Mouse (Mus musculus) lung, postnatal 4 days (tissue): ENCODE measurements at regions not wholly inside any gene's neighbourhood (a gene's known extent, or its start where the extent isn't known, plus 50 kb on each side); places are given as distances from the start of the nearest gene placed in this dataset.
A peak's percentile ranks its signal among the peaks of the same experiment; 100 is the strongest.
"Not testable (repeated sequence)": the region's sequence is repeated elsewhere in the genome, so short reads cannot be mapped to it uniquely, and the experiment has no call there.

ENCODE experiments used
- DNase-seq, 2 experiments: peaks; one replicate each; pipeline ENCODE4 v3.0.0; 2021

DNA sequence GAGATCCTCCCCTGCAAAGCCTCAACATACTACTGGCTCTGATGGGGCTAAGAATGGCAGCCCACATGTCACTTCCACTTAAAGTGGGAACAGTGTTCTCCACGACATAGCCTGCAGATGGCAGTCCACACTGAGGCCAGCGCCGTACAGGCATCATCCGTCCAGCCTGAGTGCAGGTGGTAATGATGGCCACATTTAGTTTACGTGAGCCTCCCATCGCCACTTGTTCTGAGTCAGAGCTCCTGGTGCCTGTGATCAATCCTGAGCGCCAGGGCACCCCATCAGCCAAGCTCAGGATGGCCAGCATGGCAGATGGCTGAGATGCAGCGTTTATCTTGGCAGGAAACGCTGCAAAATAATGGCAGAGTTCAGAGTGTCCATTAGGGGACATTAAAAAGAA is 159.6 kb downstream of the Adgrd1 start:
- no peak for DNase-seq

DNA sequence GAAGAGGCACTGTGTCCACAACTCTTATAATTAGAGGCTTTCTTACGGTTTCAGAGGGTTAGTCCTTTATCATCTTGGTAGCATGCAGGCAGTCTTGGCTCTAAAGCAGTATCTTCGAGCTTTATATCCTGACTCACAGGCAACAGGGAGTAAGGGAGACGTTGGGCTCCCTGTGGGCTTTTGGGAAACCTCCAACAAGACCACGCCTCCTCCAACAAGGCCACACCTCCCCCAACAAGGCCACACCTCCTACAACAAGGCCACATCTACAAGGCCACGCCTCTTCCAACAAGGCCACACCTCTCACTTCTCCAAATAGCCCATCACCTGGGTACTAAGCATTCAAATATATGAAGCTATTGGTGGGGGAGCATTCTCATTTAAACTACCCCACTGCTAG is 160.7 kb downstream of the Adgrd1 start:
- no peak for DNase-seq

DNA sequence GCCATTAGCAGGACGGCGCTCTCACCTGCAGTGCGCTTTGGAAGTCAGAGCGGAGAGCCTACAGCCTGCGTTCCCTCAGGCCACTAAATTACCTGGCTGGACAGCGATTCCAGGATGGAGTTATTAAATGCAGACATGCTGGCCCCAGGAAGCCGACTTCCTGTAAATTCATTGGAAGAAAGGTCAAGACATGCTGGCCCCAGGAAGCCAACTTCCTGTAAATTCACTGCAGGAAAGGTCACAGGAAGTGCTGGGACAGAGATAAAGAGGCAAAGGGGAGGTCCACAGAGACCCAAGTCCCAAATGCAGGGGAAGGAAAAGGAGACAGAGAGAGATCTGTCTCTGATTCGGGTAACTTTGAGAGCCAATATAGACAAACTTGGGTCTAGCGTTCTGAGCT is 164.1 kb downstream of the Adgrd1 start:
- peak; percentile 32 to 53 for DNase-seq

DNA sequence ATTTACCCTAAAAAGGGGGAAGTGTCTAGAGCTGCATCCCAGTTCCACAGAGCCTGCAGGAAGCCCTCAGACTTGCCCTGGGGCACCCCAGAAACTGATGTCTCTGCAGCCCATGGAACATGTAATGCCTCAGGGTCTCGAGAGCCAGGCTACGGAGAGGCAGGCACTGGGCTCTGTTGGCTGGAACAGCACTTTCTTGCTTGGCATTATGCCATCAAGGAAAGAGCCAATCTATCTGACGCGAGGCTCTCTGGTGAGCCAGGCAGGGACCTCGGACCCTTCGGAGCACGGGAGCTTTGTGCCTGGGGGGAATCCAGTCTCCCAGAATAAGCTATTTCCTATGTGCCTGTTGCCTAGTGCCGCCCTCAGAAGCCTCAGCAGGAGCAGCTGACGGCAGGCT is 166.6 kb downstream of the Adgrd1 start:
- peak in 1 of 2 experiments; percentile 25 for DNase-seq

DNA sequence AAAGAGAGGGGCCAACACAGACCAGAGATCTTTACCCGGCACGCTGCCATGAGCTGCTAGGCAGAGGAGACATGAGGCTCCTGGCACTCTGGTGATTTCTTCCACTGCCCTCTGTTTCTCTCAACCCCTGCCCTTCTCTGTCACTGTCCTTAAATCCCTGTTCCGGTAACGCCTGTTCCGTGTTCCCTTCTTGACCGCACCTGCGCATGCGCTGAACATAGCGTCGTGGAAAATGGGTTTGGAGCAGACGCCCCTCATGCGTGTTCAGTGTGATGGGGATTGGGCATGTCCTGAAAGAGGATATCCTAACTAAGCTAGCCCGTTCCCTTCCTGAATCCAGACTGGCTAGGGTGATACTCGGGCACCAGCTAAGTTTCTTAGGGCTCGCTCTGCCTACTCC is 167.8 kb downstream of the Adgrd1 start:
- DNase-seq: no peak

DNA sequence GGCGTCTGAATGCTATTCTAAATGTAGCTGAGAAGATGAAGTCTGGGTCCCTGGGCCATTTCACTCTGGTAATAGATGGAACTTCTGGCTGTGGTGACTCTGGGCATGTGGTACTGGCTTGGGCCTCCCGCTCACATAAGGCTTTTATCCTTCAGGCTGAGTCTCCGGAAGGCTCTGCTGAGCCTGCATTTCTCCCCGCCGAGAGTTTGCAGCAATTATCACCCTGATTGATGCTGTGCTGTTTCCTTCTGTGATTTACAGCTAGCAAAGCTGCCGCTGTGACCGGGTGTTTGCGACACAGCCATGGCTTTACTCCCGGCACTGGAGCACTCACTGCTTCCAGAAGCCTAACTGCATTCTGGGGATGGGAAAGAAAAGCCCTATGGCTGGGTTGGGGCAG is 171.9 kb downstream of the Adgrd1 start:
- no peak for DNase-seq

DNA sequence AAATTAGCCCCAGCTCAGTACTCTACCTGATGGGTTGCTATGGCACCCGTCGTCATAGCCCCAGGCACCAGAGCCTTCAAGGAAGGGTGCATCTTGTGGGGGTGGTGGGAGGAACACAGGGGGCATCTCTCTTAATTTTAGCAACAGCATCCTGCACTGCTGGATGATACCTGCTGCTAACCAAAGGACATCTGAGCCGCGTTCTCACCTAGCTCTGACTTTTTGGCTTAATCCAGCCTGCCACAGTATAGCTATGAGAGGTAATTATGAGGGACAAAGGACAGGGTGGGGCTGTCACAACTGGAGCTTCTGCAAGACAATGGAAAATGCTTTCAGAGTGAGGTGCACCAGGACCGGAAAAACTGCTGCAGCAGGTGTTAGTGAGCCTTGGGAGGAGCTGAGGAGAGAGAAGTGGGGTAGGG is 173.5 kb downstream of the Adgrd1 start:
- DNase-seq: no peak

DNA sequence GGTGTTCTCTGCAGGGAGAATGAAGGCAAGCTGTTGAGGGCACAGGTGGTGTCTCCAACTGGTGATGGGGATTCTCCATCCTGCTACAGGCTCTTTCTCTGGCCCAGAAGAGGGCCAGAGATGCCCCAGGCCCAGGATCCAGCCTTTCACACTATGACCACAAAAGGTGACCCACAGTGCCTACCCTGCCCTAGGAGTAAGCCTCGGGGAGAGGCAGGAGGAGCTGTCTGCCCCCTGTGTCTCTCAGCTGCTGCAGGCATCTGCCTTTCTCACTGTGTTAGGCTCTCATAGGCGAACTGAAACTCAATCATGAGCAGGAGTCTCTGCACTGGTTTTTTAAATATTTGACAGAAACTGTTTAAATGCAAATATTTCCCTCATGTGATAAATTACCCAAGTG is 184.9 kb downstream of the Adgrd1 start:
- no peak for DNase-seq

DNA sequence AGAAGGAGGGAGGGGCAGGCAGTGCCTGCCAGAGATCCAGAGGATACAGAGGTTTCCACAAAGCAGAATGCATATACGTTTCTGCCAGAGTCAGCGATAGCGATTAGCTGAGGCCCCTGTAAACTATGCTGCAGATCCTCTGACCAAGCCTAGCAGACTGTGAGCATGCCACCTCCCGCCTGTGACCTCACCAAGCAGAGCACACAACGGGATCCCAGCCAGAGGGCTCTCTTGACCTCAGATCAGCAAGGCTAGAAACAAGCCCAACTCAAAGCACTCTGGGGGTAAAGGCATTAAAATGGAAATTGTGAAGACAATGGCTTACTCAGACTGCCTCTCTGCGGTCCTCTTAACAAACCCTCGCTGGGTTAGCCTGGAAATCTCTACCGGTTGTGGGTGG is 185.6 kb downstream of the Adgrd1 start:
- no peak for DNase-seq

DNA sequence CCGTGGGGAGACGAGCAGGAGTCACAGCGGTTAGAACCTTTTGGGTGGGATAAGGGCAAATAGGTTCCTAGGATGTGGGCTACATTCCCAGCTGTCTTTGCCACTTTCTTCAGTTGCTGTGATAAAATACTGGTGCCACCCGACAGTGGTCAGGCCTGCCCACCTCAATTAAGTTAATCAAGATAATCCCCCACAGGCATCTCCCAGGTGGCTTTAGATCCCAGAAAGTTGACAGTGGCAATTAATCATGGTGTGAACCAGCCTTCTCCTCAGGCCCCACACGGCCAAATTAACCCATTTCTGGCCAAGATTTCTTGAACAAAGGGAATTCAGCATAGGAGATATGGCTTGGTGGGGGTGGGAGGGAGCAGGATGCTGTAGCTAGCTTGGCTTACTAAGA is 186.3 kb downstream of the Adgrd1 start:
- no peak for DNase-seq

DNA sequence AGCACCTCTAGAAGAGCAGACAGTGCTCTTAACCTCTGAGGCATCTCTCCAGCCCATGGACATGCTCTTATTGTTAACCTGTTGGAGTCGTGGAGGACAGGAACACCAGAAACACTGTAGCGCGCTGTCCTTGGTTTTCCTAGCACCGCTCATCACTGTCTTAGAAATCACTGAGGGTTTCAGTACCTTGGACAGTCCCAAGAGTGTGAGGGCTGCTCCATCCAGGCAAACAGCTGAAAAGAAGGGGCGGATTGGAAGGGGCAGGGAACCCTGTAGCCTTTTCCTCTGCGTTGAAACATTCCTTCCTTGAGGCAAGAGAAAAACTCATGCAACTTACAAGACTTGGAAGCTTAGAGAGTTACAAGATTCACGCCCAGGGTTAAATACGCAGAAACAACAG is 190.9 kb downstream of the Adgrd1 start:
- DNase-seq: peak in 1 of 2 experiments; percentile 17

DNA sequence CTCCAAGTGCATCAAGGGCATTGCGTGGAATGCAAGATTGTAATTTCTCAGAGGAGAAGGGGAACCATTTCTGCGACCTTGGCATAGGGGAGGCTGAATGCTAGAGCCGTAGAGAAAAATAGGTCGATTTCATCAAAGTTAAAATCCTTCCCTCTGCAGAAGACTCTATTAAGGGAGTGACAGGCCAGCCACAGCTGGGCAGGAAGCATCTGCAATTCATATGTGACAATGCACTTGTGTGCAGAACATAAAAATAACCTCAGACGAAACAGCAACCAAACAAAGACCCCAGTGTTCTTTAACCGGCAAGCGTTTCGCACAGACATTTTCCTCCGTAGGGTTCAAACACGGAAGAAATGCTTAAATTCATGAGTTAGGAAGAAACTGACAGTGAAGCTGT is 196.3 kb downstream of the Adgrd1 start:
- DNase-seq: not testable (repeated sequence)

DNA sequence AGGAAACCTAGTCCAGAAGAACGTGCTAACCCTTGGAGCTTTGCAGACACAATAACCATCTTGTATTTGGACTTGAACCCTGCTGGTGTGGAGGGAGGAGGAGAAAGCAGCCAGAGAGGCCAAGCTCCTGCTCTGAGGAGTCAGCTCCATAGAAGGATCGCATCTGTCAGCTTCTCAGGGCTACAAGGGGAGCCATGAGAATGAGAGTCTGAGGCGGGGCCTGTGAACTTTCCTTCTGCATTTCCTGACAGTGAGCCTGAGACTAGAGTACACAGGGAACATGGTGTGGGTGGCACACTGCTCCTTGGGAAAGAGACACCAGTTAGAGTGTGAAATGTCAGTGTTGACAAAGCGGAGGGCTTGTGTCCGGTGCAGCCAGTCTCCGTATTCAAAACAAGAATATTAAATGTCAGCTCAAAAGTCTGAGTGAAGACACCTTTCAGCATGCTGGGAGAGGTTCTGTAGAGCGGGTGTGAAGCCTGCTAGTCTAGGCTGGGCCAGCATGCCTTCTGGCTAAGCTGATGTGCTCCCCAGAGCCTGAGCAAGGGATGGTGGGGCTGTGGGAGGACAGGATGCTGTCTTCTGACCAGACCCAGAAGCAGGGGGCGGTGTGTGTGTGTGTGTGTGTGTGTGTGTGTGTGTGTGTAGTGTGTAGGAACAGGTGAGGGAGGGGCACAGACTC is 198.5 kb downstream of the Adgrd1 start:
- not testable (repeated sequence) for DNase-seq

DNA sequence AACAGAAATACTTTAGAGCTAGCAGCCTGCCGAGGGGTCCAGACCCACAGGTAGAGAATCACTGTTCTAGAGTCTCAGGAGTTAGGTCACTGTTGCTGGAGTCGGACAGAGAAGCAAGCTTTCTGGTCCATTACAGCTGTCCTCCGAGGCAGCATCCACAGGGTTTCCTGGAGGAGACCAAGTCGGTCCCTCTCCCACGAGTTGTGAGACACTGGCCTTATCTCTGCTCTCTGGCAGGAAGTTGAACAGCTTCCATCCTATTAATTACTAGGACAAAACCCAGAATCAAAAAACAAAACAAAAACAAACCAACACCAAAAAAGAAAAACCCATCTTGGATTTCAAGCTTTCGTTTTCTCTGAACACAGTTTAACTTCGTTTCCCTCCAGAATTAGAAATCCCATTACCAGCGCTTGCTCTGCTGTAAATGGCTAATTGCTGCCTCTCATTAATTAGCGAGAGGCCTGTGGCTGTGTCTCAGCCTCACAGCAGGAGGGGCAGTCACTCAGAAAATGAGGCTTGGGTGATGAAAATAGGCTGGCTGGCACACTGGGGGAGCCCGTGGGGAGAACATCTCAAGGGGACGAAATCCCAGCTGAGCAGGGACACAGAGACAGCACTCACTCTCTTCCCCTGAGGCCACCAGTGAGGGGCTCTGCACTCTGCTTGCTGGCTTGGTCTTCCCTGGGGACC is 201.3 kb downstream of the Adgrd1 start:
- DNase-seq: no peak

DNA sequence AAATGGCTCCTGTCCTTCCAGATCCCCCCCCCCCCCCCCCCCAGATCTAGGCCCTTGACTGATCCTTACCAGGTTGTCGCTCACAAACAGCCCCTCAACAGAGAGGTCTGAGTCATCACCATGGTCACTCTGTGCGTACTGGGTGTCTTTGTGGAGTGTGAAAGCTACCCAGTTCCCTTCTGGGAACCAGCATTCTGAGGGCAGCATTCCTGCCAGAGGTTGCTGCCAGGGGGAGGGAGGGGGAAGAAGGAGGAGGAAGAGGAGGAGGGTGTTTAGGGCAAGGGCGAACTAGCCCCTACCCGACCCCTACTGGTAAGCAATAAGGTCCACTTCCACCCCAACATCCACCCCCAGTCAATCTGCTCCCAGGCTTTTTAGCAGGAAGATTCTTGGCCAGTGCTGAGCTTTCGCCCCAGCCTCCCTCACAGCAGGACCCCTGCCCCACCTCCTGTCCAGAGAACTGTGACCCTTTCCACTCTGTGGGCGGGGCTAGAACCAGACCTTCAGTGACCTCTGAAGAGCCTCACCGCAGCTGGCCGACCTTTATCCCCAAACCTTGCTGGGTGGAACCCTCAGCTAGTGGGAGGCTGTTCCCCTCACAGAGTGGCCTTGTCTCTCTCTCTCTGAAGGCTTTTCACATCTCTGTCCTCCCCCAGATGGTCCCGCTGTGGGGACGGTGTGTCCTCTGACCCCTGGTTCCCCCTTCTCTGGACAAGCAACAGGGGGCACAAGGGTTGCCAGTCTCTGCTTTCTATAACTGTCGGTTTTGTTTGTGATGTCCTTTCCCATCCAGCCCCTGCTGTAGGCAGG is 202.2 kb upstream of the Sfswap start:
- DNase-seq: no peak

DNA sequence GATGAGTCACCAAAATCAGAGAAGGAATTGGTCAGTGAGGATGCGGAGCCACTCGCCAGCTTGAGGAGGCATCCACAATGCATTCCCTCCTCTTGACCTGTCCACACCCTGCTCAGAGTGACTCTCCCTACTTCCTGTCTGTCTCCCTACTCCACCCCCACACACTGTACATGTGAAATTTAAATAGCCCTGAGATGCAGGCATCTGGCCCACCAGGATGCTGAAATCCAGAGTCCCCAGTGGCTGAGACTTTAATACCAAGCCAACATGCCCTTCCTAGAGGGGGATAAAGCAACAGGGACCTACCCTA is 201.6 kb upstream of the Sfswap start:
- peak in 1 of 2 experiments; percentile 8 for DNase-seq

DNA sequence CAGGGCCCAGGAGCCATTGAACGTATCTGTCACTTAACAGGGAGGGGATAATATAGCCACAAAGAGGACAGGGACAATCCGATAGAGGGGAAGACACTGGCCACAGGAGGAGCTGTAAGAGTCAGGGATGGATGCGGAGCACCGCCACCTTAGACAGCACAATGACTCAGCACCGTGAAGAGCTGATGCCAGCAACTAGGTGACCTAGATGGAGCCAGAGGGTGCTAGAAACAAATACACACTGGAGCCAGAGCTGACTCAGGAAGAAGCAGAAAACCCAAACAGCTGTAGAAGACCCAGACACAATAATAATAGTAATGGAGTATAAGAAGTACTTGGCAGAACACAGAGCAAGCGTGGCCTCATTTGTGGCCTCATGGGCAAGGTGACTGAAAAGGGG is 200.6 kb upstream of the Sfswap start:
- DNase-seq: no peak

DNA sequence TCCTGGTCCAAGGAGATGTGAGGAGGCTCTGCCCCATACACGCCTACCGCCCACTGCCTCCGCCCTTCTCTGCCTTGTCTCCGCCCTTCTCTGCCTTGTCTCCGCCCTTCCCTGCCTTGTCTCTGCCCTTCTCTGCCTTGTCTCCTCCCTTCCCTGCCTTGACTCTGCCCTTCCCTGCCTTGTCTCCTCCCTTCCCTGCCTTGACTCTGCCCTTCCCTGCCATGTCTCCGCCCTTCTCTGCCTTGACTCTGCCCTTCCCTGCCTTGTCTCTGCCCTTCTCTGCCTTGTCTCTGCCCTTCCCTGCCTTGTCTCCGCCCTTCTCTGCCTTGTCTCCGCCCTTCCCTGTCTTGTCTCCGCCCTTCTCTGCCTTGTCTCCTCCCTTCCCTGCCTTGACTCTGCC is 185.4 kb upstream of the Sfswap start:
- no peak for DNase-seq

DNA sequence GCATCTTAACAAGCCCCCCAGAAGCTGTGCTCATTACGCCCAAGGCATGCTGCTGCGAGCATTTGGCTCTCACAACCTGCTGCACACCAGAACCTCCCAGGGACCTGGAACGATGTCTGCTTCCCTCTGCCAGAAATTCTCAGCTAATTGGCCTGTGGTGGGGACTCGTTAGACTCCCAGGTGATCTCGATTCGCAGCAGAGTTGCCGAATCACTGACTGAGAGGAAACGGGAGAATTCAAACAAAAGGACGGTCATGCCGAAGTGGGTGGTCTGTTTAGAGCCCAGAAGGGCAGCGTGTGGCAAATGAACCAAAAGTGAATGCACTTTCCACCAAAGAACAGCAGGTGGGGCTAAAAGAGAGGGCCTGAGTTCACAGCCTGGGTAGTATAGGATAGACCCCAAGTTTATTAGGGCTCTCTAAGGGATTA is 169.9 kb upstream of the Sfswap start:
- no peak for DNase-seq

DNA sequence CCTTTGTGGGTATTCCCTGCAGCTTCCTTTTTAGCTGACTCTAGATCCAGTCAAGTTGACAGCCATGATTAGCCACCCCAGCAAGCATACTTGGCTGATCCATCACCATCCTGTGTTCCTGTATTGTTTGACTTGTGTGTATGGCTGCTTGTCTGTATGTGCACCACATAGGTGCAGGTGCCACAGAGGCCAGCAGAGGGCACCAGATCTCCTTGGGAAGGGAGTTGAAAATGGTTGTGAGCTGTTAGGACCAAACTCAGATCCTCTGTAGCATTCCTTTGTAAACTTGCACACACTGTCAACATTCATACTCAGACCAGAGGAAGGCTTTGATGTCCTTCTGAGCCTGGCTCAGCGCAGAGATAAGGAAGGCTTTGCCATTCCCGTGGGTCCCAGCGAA is 169.0 kb upstream of the Sfswap start:
- DNase-seq: no peak

DNA sequence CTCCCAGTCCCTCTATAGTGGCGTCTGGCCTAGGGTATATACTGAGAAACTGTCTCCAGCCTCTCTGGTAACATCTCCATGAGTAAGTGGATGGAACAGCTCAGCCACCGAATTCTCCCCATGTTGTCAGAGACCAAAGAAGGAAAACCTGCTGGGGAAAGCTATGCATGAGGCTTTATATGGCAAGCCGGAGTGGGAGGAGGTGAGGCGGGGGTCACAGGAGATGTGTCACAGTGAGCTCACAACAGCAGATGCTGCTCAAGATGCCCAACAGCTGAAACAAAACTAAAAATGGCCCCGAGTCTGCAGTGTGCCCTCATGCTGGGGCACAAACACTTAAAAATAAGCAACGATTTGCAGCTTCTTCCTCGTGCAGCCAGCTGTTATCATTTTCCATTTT is 162.5 kb upstream of the Sfswap start:
- DNase-seq: no peak

DNA sequence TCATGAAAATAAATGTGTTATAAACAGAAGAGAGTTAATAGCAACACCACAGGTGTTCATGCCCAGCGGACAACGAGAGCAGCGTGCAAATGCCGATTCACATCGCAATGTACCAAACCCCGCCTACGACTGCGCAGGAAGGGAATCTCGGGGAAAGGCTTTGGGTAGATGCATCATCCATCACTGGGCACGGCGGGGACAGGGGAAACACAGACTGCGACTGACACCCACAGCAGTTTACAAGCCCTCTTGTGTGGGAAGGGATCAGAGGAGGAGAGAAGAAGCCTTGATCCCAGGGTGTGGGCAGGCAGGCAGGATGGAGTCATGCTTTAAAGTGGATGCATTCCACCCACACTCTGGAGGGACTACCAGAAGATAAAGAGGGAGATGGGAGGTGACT is 157.0 kb upstream of the Sfswap start:
- no peak for DNase-seq

DNA sequence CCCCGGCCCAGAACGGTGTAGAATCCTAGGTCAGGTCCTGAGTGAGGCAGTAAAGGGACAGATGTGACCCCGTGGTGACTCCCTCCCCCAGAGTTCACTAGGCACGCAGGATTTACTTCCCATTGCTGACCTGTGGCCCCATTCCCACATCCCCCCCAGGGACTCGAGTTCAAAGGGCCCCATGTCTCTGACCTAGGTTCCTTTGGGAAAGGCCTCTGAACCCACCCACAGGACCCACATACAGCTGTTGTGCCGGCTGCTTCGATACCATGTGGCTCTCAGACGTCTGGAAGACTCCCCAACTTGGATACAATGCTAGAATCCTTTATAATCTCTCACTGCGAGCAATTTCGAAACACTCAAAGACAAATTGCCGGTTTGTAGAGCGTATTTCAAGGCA is 151.0 kb upstream of the Sfswap start:
- no peak for DNase-seq

DNA sequence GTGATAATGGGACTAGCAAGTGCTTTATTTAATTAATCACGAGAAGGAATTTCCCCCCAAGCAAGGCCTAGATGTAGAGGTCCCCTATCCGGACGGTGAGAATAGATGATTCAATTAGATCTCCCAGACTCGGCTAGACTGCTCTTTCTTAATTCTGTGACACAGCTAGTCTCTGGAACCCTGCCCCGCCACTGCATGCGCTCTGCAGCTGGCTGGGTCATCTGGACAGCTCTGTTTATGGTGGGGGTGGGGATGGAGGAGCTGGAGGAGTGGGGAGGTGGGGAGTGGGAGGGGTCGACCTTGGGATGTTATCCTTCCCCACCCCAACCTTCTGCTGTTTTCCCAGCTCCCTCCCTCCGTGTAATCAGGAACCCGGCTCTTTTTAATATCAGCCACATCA is 147.5 kb upstream of the Sfswap start:
- no peak for DNase-seq
